Mouse (Mus musculus) embryonic facial prominence, embryonic 14.5 days (tissue): Measurements from ENCODE around the gene Zswim1. TPM values are rescaled to one million over a fixed set of nuclear protein-coding genes. Genes with fewer than 3 reads are reported as not detected.
A peak's percentile ranks its signal among the peaks of the same experiment; 100 is the strongest.
"Not testable (repeated sequence)": the region's sequence is repeated elsewhere in the genome, so short reads cannot be mapped to it uniquely, and the experiment has no call there.

Experiments used
- ATAC-seq: fragments of 200-750 bp; cut with Nextera tagmentation; 2 replicates; pipeline ENCODE4 v1.8.0; 2017; ENCODE audit warnings: low read depth, moderate number of reproducible peaks, moderate TSS enrichment
- DNase-seq: peaks from one replicate; pipeline ENCODE4 v3.0.0-alpha.2; 2015; ENCODE audit warnings: low spot score
- H3K27ac ChIP-seq: fragments of 300-500 bp; sonication (generic); replicated peaks from 2 replicates; pipeline ENCODE4 v1.5.1; 2014; ENCODE audit warnings: low read depth, mild to moderate bottlenecking, low read length, moderate library complexity
- H3K27me3 ChIP-seq: fragments of 300-500 bp; sonication (generic); replicated peaks from 2 replicates; pipeline ENCODE4 v1.6.1; 2014; ENCODE audit warnings: low read length; ENCODE audit not compliant: control insufficient read depth, insufficient read depth
- H3K36me3 ChIP-seq: fragments of 300-500 bp; sonication (generic); 2 replicates; pipeline ENCODE4 v1.6.1; 2014; ENCODE audit warnings: low read length, mixed read lengths; ENCODE audit not compliant: control insufficient read depth, insufficient read depth
- H3K4me1 ChIP-seq: fragments of 300-500 bp; sonication (generic); 2 replicates; pipeline ENCODE4 v1.6.1; 2014; ENCODE audit warnings: antibody characterized with exemption, low read length; ENCODE audit not compliant: control insufficient read depth, insufficient read depth
- H3K4me2 ChIP-seq: fragments of 300-500 bp; sonication (generic); 2 replicates; pipeline ENCODE4 v1.6.1; 2014; ENCODE audit warnings: low read depth, mild to moderate bottlenecking, low read length, moderate library complexity, mixed read lengths
- H3K4me3 ChIP-seq: fragments of 300-500 bp; sonication (generic); 2 replicates; pipeline ENCODE4 v1.5.1; 2014; ENCODE audit warnings: low read depth, mild to moderate bottlenecking, low read length
- H3K9ac ChIP-seq: fragments of 300-500 bp; sonication (generic); 2 replicates; pipeline ENCODE4 v1.6.1; 2014; ENCODE audit warnings: low read depth, mild to moderate bottlenecking, low read length, moderate library complexity, mixed read lengths
- H3K9me3 ChIP-seq: fragments of 300-500 bp; sonication (generic); 2 replicates; pipeline ENCODE4 v1.6.1; 2016; ENCODE audit warnings: low read length; ENCODE audit not compliant: control insufficient read depth
- WGBS: fragments of 180-500 bp; shearing (Covaris S2); extraction: QIAGEN DNeasy Blood & Tissue Kit; methylation state at CpG from one replicate; pipeline ENCODE4 v1.1.7; 2014; 5-methylcytosine and 5-hydroxymethylcytosine counted together
- polyA plus RNA-seq: library from polyadenylated mRNA; unstranded; fragments of >200 nt; fragmentation: Nextera tagmentation; extraction: Ambion mirVana; gene quantifications from 2 replicates; pipeline ENCODE4 v1.2.1, GENCODE M21; 2014

Zswim1 gene
- polyA plus RNA-seq, 1 experiment from 2014 or later = 15.1 TPM

- no peaks in the 10 kb centered on the region for H3K9me3 ChIP-seq
- peaks cover 12% of the 10 kb centered on the region for H3K4me1 ChIP-seq
- peak overlapping the region; percentile 33; the same call in 1 of the 2 replicates for H3K27ac ChIP-seq
- no peak overlapping the region for H3K9ac ChIP-seq
- H3K36me3 ChIP-seq = no peaks in the 10 kb centered on the region
- no peak overlapping the region for H3K4me3 ChIP-seq
- no peak overlapping the region for H3K4me2 ChIP-seq
- ATAC-seq (peak; percentile 67), DNase-seq (peak; percentile 87)
- WGBS = 33% methylated on average over 8 of the region's 9 CpGs
- H3K27me3 ChIP-seq = peaks cover 4% of the 10 kb centered on the region; the same call in 1 of the 2 replicates
Measured at GRCm38 (mm10) chr2:164862179-164862861, 39.8 kb downstream of the Zswim1 start.

DNA sequence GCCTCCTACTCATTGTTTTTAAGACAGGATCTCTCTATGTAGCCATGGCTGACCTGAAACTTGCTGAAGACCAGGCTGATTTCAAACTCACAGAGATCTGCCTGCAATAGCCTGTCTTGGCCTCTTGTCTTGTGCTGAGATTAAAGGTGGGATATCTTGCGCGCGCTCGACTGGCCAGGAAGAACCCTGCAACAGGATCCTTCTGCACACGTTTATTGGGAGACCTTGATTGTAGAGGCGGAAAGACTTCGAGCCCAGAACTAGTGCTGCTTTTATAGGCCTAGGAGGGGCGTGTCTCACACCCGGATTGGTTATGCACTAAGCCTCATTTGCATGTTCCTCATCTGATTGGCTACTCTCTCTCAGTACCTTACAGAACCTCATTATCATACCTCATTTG, 40.9 kb downstream of the Zswim1 start:
- peaks cover 12% of the 10 kb centered on the region for H3K4me1 ChIP-seq
- ATAC-seq, H3K36me3 ChIP-seq, H3K4me2 ChIP-seq, H3K27ac ChIP-seq, H3K9me3 ChIP-seq, H3K9ac ChIP-seq, H3K27me3 ChIP-seq, DNase-seq, H3K4me3 ChIP-seq: not testable (repeated sequence)
- WGBS = 91% methylated on average over 7 of the region's 9 CpGs

- no peak overlapping the region for H3K4me2 ChIP-seq
- WGBS = 74% methylated on average over 4 of the region's 4 CpGs
- H3K9me3 ChIP-seq = peaks cover 5% of the 10 kb centered on the region; the same call in 1 of the 2 replicates
- no peak overlapping the region for H3K9ac ChIP-seq
- no peaks in the 10 kb centered on the region for H3K27me3 ChIP-seq
- H3K27ac ChIP-seq = no peak overlapping the region
- ATAC-seq (no peak), DNase-seq (no peak)
- peaks cover 9% of the 10 kb centered on the region for H3K4me1 ChIP-seq
- no peaks in the 10 kb centered on the region for H3K36me3 ChIP-seq
- no peak overlapping the region for H3K4me3 ChIP-seq
Measured at GRCm38 (mm10) chr2:164864593-164864992, 42.1 kb downstream of the Zswim1 start.

GRCm38 (mm10) chr2:164866741-164867551, 44.5 kb downstream of the Zswim1 start:
- H3K27ac ChIP-seq = peak overlapping the region; percentile 58
- no peaks in the 10 kb centered on the region for H3K27me3 ChIP-seq
- no peak overlapping the region for H3K4me3 ChIP-seq
- no peak overlapping the region for H3K9ac ChIP-seq
- no peak overlapping the region for H3K4me2 ChIP-seq
- peaks cover 5% of the 10 kb centered on the region; the same call in 1 of the 2 replicates for H3K9me3 ChIP-seq
- DNase-seq (peak; percentile 82), ATAC-seq (no peak)
- no peaks in the 10 kb centered on the region for H3K36me3 ChIP-seq
- H3K4me1 ChIP-seq = peaks cover 7% of the 10 kb centered on the region
- 40% methylated on average over 16 of the region's 16 CpGs for WGBS

- no peak for DNase-seq
- H3K36me3 ChIP-seq = no peaks in the 10 kb centered on the region
- 93% methylated on average over 7 of the region's 7 CpGs for WGBS
- H3K4me2 ChIP-seq = no peak overlapping the region
- no peaks in the 10 kb centered on the region for H3K27me3 ChIP-seq
- H3K9me3 ChIP-seq = peaks cover 5% of the 10 kb centered on the region; the same call in 1 of the 2 replicates
- peaks cover under 1% of the 10 kb centered on the region; the same call in 1 of the 2 replicates for H3K4me1 ChIP-seq
- H3K9ac ChIP-seq = no peak overlapping the region
- 0 out of 2 replicates have a peak overlapping the region, but pooled peaks have one; percentile 58 for H3K27ac ChIP-seq
- no peak for ATAC-seq
- no peak overlapping the region for H3K4me3 ChIP-seq
Measured at GRCm38 (mm10) chr2:164867566-164867965, 45.1 kb downstream of the Zswim1 start.

DNA sequence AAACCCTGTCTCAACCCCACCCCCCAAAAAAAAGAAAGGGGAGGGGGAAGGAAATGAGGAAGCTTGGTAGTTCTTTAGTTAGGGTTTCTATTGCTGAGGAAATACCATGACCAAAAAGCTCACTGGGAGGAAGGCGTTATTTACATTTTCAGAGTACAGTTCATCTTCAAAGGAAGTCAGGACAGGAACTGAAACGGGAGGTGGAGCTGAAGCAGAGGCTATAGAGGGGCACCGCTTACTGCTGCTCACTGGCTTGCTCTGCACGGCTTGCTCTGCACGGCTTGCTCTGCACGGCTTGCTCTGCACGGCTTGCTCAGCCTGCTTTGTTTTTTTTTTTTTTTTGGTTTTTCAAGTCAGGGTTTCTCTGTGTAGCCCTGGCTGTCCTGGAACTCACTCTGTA, 46.0 kb downstream of the Zswim1 start:
- Histone ChIP-seq H3K9me3 (peaks cover 5% of the 10 kb centered on the region; the same call in 1 of the 2 replicates), H3K27me3 (no peaks in the 10 kb centered on the region), H3K4me2 (no peak overlapping the region), H3K9ac (no peak overlapping the region), H3K4me1 (no peaks in the 10 kb centered on the region), H3K36me3 (no peaks in the 10 kb centered on the region), H3K27ac (no peak overlapping the region), H3K4me3 (no peak overlapping the region)
- ATAC-seq (no peak), DNase-seq (no peak)
- 80% methylated on average over 7 of the region's 7 CpGs for WGBS

DNA sequence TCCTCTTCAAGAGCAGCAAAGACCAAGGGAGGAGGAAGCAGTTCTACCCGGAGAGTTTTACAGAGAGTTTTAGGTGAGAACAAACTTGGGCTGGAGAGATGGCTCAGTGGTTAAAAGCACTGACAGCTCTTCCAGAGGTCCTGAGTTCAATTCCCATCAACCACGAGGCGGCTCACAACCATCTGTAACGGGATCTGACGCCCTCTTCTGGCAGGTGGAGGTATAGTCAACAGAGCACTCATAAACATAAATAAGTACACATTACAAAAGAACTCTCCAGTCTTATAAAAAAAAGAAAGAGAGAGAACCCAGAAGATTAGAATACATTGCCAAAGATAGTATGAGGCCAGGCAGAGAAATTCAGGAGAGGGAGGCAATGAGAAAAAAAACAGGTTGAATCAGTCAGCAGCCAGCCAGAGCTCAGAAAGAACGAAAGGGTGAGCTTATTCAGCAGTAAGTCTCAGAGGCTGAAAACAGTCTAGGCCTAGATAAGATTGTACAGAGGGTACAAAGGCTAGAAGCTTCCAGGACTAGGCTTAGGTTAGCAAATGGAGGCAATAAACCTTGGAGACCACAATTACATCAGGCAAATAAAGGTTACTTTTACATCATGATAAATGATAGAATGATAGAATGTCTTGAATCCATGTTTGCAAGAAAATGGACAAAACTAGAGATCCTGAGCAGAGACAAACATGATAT, 49.3 kb downstream of the Zswim1 start:
- no peaks in the 10 kb centered on the region for H3K36me3 ChIP-seq
- no peaks in the 10 kb centered on the region for H3K27me3 ChIP-seq
- no peak overlapping the region for H3K4me3 ChIP-seq
- peaks cover 5% of the 10 kb centered on the region; the same call in 1 of the 2 replicates for H3K9me3 ChIP-seq
- no peak overlapping the region for H3K27ac ChIP-seq
- peaks cover 5% of the 10 kb centered on the region; the same call in 1 of the 2 replicates for H3K4me1 ChIP-seq
- no peak for DNase-seq
- no peak overlapping the region for H3K9ac ChIP-seq
- no peak for ATAC-seq
- H3K4me2 ChIP-seq = no peak overlapping the region
- WGBS = 62% methylated on average over 6 of the region's 6 CpGs

DNA sequence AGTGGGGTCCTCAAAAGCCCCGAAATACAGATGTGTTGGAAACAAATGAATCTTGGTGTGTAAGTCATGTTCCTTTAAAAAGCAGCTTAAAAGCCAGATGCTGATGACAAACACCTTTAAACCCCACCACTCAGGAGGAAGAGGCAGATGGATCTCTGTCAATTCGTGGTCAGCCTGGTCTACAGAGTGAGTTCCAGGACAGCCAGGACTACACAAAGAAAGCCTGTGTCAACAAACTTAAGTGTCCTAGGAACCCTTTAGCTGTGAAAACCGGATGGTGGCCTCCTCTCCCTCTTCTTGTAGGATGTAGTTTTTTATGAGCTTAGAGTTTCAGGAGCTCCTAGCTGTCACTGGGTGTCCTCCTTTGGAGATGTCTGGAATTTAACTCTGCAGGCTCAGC, 51.1 kb downstream of the Zswim1 start:
- DNase-seq = no peak
- Histone ChIP-seq H3K9ac (0 out of 2 replicates have a peak overlapping the region, but pooled peaks have one; percentile 19), H3K27ac (peak overlapping the region; percentile 68), H3K9me3 (no peaks in the 10 kb centered on the region), H3K4me3 (no peak overlapping the region), H3K27me3 (no peaks in the 10 kb centered on the region), H3K36me3 (0 out of 2 replicates have a peak, but pooled peaks cover 4% of the 10 kb centered on the region), H3K4me1 (peaks cover 11% of the 10 kb centered on the region; the same call in 1 of the 2 replicates), H3K4me2 (no peak overlapping the region)
- 54% methylated on average over 3 of the region's 3 CpGs for WGBS
- ATAC-seq = no peak
